Mouse (Mus musculus) intestine, embryonic 15.5 days (tissue): ENCODE data around the gene Tpm1. TPM values are rescaled to one million over a fixed set of nuclear protein-coding genes. Genes with fewer than 3 reads are reported as not detected.

Source experiments
- ATAC-seq: fragments of 200-750 bp; cut with Nextera tagmentation; 2 replicates; pipeline ENCODE4 v1.8.0; 2017; ENCODE audit warnings: moderate TSS enrichment, moderate library complexity
- H3K27ac ChIP-seq: fragments of 300-500 bp; sonication (generic); 2 replicates; pipeline ENCODE4 v1.5.1; 2015; ENCODE audit warnings: mild to moderate bottlenecking, inconsistent platforms
- H3K27me3 ChIP-seq: fragments of 300-500 bp; sonication (generic); replicated peaks from 2 replicates; pipeline ENCODE4 v1.6.1; 2015; ENCODE audit warnings: inconsistent platforms
- H3K36me3 ChIP-seq: fragments of 300-500 bp; sonication (generic); 2 replicates; pipeline ENCODE4 v1.6.1; 2015; ENCODE audit warnings: inconsistent platforms
- H3K4me1 ChIP-seq: fragments of 300-500 bp; sonication (generic); replicated peaks from 2 replicates; pipeline ENCODE4 v1.6.1; 2015; ENCODE audit warnings: inconsistent platforms
- H3K4me2 ChIP-seq: fragments of 300-500 bp; sonication (generic); replicated peaks from 2 replicates; pipeline ENCODE4 v1.6.1; 2015; ENCODE audit warnings: mild to moderate bottlenecking, inconsistent platforms
- H3K4me3 ChIP-seq: fragments of 300-500 bp; sonication (generic); replicated peaks from 2 replicates; pipeline ENCODE4 v1.5.1; 2015; ENCODE audit warnings: inconsistent platforms
- H3K9ac ChIP-seq: fragments of 300-500 bp; sonication (generic); 2 replicates; pipeline ENCODE4 v1.6.1; 2015; ENCODE audit warnings: inconsistent platforms
- H3K9me3 ChIP-seq: fragments of 300-500 bp; sonication (generic); 2 replicates; pipeline ENCODE4 v1.6.1; 2016; ENCODE audit warnings: inconsistent platforms
- WGBS: fragments of 180-500 bp; shearing (Covaris S2); methylation state at CpG from one replicate; pipeline ENCODE4 v1.1.7; 2015; 5-methylcytosine and 5-hydroxymethylcytosine counted together
- polyA plus RNA-seq: library from polyadenylated mRNA; unstranded; fragments of >200 nt; fragmentation: Nextera tagmentation; extraction: Ambion mirVana; gene quantifications from 2 replicates; pipeline ENCODE4 v1.2.1, GENCODE M21; 2015

Tpm1 gene
- polyA plus RNA-seq, 1 experiment from 2014 or later: 1,099 TPM

DNA sequence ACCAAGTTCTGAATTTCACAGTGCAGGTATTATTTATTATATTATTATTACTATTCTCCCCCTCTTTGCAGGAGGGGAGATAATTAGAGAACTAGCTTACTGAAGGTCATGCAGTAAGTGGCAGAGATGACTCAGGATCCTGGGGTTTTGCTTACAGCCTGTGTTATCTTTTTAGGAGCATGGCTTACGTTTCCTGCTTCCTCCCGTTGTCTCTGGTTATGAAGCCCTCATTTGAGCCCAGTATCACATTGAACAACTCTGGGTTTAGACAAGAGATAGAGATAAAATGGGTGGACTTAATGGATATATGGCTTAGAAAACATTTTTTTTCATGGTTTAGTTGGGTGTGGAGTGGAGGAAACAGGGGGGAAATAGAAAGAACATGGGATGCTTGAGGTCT lies 35.7 kb downstream of the Tpm1 start:
- Histone ChIP-seq H3K27ac (no peak overlapping the region), H3K9ac (no peak overlapping the region), H3K4me1 (peaks cover 19% of the 10 kb centered on the region), H3K27me3 (no peaks in the 10 kb centered on the region), H3K36me3 (no peaks in the 10 kb centered on the region), H3K4me3 (no peak overlapping the region), H3K9me3 (no peaks in the 10 kb centered on the region), H3K4me2 (no peak overlapping the region)
- 28% methylated on average over 2 of the region's 2 CpGs for whole genome bisulfite sequencing
- no peak for ATAC-seq

DNA sequence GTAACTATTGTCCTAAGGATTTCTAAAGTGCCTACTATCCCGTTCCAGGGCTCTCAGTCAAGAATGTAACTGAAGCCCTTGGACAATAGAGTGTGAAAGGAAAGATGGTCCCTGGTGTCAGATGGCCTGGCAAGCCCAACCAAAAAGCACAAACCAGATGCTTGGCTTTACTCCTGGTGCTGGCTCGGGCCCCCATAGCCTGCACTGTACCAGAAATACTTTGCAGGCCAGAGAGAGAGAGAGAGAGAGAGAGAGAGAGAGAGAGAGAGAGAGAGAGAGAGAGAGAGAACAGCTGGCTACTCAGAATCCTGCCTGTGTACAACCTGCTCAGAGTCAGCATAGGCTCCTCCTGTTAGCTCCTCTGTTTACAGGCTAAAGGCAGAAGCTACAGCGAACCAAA lies 36.7 kb downstream of the Tpm1 start:
- no peaks in the 10 kb centered on the region for H3K9me3 ChIP-seq
- no peaks in the 10 kb centered on the region for H3K27me3 ChIP-seq
- no peak overlapping the region for H3K4me3 ChIP-seq
- peak; percentile 61; the same call in 1 of the 2 replicates for ATAC-seq
- H3K9ac ChIP-seq: no peak overlapping the region
- peaks cover 20% of the 10 kb centered on the region for H3K4me1 ChIP-seq
- WGBS: 24% methylated on average over 3 of the region's 3 CpGs
- H3K4me2 ChIP-seq: no peak overlapping the region
- no peak overlapping the region for H3K27ac ChIP-seq
- H3K36me3 ChIP-seq: no peaks in the 10 kb centered on the region

DNA sequence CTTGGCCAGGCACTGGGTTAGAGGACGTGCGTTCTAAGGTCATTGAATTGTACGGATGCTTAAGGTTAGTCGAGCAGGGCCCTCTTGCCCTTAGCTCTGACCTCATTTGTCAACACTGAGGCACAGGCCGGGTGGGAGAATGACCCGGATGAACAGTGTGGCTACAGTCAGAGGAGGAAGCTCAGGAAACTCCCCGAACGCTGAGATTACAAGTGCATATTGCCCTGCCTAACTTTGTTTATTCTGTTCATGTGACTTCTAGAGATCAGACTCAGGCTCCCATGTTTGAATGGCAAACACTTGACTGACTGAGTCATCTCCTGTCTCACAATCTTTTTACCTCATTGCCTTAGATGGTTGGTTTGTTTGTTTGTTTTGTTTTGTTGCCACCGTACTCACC lies 37.7 kb downstream of the Tpm1 start:
- ATAC-seq: no peak; the same call in 1 of the 2 replicates
- H3K27me3 ChIP-seq: no peaks in the 10 kb centered on the region
- no peak overlapping the region for H3K27ac ChIP-seq
- H3K4me2 ChIP-seq: no peak overlapping the region
- 51% methylated on average over 9 of the region's 9 CpGs for WGBS
- H3K36me3 ChIP-seq: no peaks in the 10 kb centered on the region
- H3K9ac ChIP-seq: no peak overlapping the region
- H3K4me1 ChIP-seq: peaks cover 21% of the 10 kb centered on the region
- H3K9me3 ChIP-seq: no peaks in the 10 kb centered on the region
- no peak overlapping the region for H3K4me3 ChIP-seq

DNA sequence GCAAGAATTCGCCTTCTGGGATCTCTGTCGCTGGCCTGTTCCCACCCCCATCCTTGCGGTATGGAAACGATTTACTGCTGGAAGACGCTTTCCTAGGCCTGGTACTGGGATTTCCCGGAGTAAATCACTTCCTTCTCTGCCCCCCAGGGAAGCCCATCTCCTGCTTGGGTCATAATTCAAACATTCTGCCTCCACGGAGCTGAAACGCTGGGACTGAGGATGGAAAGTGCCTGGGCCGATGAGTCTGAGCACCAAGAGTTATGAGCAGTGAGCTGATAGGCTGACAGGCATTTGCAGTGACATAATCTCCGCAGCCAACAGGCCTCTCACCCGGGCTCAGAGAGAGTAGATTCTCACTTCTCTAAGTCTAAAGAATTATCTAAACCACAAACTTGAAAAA lies 40.4 kb downstream of the Tpm1 start:
- 32% methylated on average over 11 of the region's 11 CpGs for WGBS

DNA sequence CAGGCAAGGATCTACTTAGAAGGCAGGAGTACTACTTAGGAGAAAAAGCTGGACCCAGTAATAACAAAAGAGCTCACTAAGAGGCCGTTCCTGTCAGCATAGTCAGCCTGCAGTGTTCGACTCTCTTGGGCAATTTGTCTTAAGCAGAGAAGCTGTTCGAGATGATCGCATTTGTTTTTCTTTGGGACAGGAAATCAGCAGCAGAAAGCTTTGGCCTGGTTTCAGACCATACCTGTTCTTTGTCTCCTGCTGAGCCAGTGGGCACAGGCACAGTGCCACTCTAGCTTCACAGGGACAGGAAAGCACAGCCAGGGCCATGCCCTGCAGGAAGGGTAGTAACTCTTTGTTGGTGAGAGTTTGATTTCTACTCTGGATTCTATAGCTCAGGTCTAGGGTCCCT lies 42.8 kb downstream of the Tpm1 start:
- no peak overlapping the region for H3K4me2 ChIP-seq
- H3K27me3 ChIP-seq: no peaks in the 10 kb centered on the region
- 58% methylated on average over 4 of the region's 4 CpGs for WGBS
- H3K9me3 ChIP-seq: no peaks in the 10 kb centered on the region
- H3K4me1 ChIP-seq: peaks cover 16% of the 10 kb centered on the region
- H3K36me3 ChIP-seq: no peaks in the 10 kb centered on the region
- H3K9ac ChIP-seq: no peak overlapping the region
- ATAC-seq: no peak
- no peak overlapping the region for H3K4me3 ChIP-seq
- no peak overlapping the region for H3K27ac ChIP-seq

More for the DNA sequence above, 40.4 kb downstream of the Tpm1 start:
- no peak overlapping the region for H3K9ac ChIP-seq
- no peak overlapping the region for H3K4me2 ChIP-seq
- H3K27ac ChIP-seq: no peak overlapping the region
- no peak for ATAC-seq
- H3K4me1 ChIP-seq: peaks cover 27% of the 10 kb centered on the region
- no peaks in the 10 kb centered on the region for H3K9me3 ChIP-seq
- H3K4me3 ChIP-seq: no peak overlapping the region
- no peaks in the 10 kb centered on the region for H3K36me3 ChIP-seq
- no peaks in the 10 kb centered on the region for H3K27me3 ChIP-seq

DNA sequence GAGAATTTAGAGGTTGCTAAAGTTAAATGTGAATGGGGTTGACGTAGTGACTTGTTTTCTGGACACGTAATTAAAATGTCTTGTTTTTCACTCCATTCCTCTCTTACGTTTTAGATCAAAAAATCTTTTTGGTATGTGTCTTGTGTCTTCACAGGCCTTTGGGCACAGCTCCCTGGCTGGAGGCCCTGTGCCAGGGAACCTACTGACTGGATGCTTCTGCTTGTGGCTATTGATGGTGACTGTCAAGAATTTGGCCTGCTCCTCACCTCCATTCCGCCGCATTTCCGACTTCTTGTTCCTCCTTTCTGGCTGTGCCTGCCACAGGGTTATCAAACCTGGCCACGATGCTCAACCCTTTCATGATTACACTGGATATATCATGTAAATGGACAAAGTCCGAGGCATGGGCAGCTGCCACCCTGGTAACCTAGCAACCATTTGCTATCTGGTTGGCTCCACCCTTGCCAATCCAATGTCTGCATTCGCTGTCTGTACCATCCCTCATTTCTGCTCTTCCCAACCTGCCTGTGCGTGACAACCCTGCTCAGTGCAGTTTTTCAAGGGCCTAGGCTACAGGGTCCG lies 44.0 kb downstream of the Tpm1 start:
- WGBS: 60% methylated on average over 11 of the region's 11 CpGs
- no peak overlapping the region for H3K4me3 ChIP-seq
- peak; percentile 58 for ATAC-seq
- no peak overlapping the region for H3K27ac ChIP-seq
- H3K27me3 ChIP-seq: no peaks in the 10 kb centered on the region
- no peaks in the 10 kb centered on the region for H3K9me3 ChIP-seq
- no peaks in the 10 kb centered on the region for H3K36me3 ChIP-seq
- H3K4me2 ChIP-seq: no peak overlapping the region
- no peak overlapping the region for H3K9ac ChIP-seq
- H3K4me1 ChIP-seq: peaks cover 12% of the 10 kb centered on the region; the same call in 1 of the 2 replicates

DNA sequence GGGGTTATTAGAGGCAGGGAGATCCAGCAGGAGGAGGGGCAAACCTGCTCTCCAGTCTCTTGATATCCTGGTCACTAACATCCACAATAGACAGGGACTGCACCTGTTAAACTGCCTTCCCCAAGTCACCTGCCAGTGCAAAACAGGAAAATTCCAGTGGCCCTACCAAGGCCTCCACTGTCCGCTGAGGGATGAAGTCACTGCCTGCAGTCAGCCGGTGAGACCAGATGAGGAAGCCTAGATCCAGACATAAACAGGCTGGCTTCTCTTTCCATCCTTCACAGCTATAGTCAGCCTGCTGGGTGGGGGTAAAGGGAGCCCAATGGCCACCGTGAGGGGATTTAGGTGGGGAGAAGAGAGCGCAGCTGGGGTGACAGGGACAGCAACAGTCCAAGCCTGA lies 45.5 kb downstream of the Tpm1 start:
- Histone ChIP-seq H3K4me2 (no peak overlapping the region), H3K27ac (no peak overlapping the region), H3K27me3 (no peaks in the 10 kb centered on the region), H3K4me1 (peaks cover 10% of the 10 kb centered on the region; the same call in 1 of the 2 replicates), H3K4me3 (no peak overlapping the region), H3K9ac (no peak overlapping the region), H3K36me3 (no peaks in the 10 kb centered on the region), H3K9me3 (no peaks in the 10 kb centered on the region)
- ATAC-seq: no peak
- 53% methylated on average over 4 of the region's 4 CpGs for WGBS

DNA sequence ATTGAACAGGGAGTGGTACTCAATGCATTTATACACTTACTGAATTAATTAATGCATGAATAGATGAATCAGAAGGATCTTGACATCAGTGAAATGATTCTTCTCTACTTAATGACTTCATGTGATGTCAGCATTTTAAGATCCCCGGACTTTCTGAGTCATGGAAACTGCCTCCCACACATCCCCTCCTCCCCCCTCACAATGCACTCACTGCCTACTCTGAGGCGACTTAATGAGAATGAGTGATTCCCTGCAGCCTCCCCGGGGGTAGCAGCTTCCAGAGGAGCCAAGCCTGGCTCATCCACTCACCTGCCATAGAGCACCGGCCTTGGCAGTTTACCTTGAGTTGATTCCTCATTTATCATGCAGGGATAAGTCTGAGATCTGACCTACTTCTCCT lies 46.0 kb downstream of the Tpm1 start:
- no peak overlapping the region for H3K9ac ChIP-seq
- WGBS: 34% methylated on average over 4 of the region's 4 CpGs
- no peak overlapping the region for H3K27ac ChIP-seq
- H3K4me3 ChIP-seq: no peak overlapping the region
- no peaks in the 10 kb centered on the region for H3K9me3 ChIP-seq
- no peaks in the 10 kb centered on the region for H3K36me3 ChIP-seq
- no peak for ATAC-seq
- no peaks in the 10 kb centered on the region for H3K27me3 ChIP-seq
- H3K4me2 ChIP-seq: no peak overlapping the region
- H3K4me1 ChIP-seq: 0 out of 2 replicates have a peak, but pooled peaks cover 7% of the 10 kb centered on the region

DNA sequence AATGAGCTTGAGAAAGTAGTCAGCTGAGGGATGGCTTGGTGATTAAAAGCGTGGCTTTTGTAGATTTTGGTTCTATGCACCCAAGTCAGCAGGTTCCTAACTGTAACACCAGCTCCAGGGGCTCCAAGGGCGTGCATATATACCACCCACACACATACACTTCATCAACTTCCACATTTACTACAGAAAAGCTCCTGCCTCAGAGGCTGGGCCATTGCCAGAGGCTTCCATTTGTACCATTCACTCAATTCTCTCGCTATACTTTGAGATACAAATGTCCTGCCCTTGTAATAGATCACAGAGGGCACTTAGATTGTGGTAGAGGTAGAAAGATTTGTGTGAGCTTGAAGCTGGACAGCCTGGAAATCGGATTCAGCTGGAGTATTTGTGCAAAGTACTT lies 47.7 kb downstream of the Tpm1 start:
- H3K27ac ChIP-seq: no peak overlapping the region
- 78% methylated on average over 4 of the region's 4 CpGs for WGBS
- no peak overlapping the region for H3K4me3 ChIP-seq
- no peaks in the 10 kb centered on the region for H3K27me3 ChIP-seq
- no peaks in the 10 kb centered on the region for H3K36me3 ChIP-seq
- no peak overlapping the region for H3K4me2 ChIP-seq
- no peaks in the 10 kb centered on the region for H3K9me3 ChIP-seq
- H3K9ac ChIP-seq: no peak overlapping the region
- H3K4me1 ChIP-seq: 0 out of 2 replicates have a peak, but pooled peaks cover 6% of the 10 kb centered on the region
- ATAC-seq: peak; percentile 26; the same call in 1 of the 2 replicates

DNA sequence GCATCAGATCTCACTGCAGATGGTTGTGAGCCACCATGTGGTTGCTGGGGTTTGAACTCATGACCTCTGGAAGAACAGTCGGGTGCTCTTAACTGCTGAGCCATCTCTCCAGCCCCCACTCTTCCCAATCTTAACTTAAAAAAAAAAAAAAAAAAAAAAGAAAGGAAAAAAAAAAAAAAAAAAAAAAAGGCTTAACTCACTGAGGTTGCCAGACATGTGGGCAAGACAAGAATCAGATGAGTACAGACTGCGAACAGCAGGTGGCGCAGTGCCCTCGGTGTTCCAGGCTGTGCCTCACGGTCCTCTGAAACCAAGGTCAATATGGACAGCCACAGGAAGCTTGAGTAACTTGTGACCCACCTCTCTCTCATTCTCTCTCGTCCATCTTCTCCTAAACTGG lies 48.2 kb downstream of the Tpm1 start:
- no peak overlapping the region for H3K4me2 ChIP-seq
- no peak overlapping the region for H3K27ac ChIP-seq
- H3K36me3 ChIP-seq: no peaks in the 10 kb centered on the region

DNA sequence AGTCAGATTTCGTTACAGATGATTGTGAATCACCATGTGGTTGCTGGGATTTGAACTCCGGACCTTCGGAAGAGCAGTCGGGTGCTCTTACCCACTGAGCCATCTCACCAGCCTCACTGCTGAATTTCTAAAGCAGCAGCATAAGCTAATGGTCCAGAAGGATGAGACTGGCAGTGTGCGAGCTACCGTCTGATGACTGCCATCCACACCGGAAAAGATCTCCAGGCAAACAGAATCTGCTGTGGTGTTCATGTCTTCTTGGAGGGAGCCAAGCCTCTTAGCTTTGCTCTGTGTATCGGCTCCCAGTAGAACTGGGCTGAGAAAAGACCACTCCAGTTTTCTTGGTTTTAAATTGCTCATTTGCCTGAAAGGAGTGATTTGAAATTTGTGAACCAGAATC lies 49.5 kb downstream of the Tpm1 start:
- ATAC-seq: no peak
- Histone ChIP-seq H3K4me3 (no peak overlapping the region), H3K9me3 (no peaks in the 10 kb centered on the region), H3K4me2 (no peak overlapping the region), H3K36me3 (no peaks in the 10 kb centered on the region), H3K27me3 (no peaks in the 10 kb centered on the region), H3K27ac (no peak overlapping the region), H3K9ac (no peak overlapping the region), H3K4me1 (no peaks in the 10 kb centered on the region)
- 92% methylated on average over 8 of the region's 8 CpGs for WGBS

More for the DNA sequence above, 48.2 kb downstream of the Tpm1 start:
- ATAC-seq: peak; percentile 78
- H3K9ac ChIP-seq: no peak overlapping the region
- H3K27me3 ChIP-seq: no peaks in the 10 kb centered on the region
- H3K4me3 ChIP-seq: no peak overlapping the region
- 5% methylated on average over 6 of the region's 6 CpGs for WGBS
- 0 out of 2 replicates have a peak, but pooled peaks cover under 1% of the 10 kb centered on the region for H3K4me1 ChIP-seq
- no peaks in the 10 kb centered on the region for H3K9me3 ChIP-seq

DNA sequence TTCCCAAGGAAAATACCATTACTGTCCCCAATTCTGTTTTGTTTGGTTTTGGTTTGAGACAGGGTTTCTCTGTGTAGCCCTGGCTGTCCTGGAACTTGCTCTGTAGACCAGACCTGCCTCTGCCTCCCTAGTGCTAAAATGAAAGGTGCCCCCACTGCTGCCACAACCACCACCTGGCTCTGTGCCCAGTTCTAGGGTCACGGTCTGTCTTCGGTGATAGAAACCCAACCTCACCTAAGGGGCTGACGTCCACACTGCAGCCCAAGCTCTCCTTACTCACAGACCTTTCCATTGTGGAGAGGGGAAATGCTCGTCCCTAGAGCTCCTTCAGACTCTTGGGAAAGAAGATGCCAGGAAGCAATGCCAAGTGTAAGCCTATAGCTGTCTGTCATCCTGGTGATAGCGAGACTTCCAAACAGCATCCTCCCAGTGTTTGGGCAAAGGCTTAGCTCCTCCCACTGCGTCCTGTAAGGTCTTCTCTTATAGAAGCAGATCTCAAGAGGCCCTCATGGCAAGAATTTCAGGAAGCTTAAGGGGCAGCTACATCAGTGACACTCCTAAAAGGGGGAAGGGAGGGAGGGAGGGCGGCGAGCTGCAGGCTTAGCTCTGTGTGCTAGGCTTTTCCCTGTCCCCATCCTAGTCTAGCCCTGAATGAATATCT lies 57.3 kb downstream of the Tpm1 start:
- H3K36me3 ChIP-seq: no peaks in the 10 kb centered on the region
- no peak overlapping the region for H3K4me3 ChIP-seq
- no peaks in the 10 kb centered on the region for H3K9me3 ChIP-seq
- WGBS: 65% methylated on average over 8 of the region's 8 CpGs
- H3K27ac ChIP-seq: no peak overlapping the region
- H3K27me3 ChIP-seq: no peaks in the 10 kb centered on the region
- peaks cover 30% of the 10 kb centered on the region for H3K4me1 ChIP-seq
- ATAC-seq: no peak
- no peak overlapping the region for H3K4me2 ChIP-seq
- no peak overlapping the region for H3K9ac ChIP-seq
